Mouse (Mus musculus) cerebellum, adult 2 months (tissue): ENCODE measurements around the gene Col8a2. TPM values are rescaled to one million over a fixed set of nuclear protein-coding genes. Genes with fewer than 3 reads are reported as not detected.
A peak's percentile ranks its signal among the peaks of the same experiment; 100 is the strongest.

Experiments
- DNase-seq, 2 experiments: peaks; one replicate each; pipeline ENCODE4 v3.0.0; 2021
- H3K27ac ChIP-seq: fragments of 200-500 bp; 2 replicates; pipeline ENCODE4 v1.5.1; 2012; ENCODE audit warnings: low read length, control low read depth, inconsistent platforms; ENCODE audit not compliant: insufficient read depth
- H3K27me3 ChIP-seq: fragments of 200-500 bp; 2 replicates; pipeline ENCODE4 v1.6.1; 2012; ENCODE audit warnings: inconsistent platforms, mild to moderate bottlenecking, low read length, moderate library complexity; ENCODE audit not compliant: control insufficient read depth, insufficient read depth
- H3K4me1 ChIP-seq: fragments of 200-500 bp; 2 replicates; pipeline ENCODE4 v1.6.1; 2011; ENCODE audit warnings: low read length; ENCODE audit not compliant: control insufficient read depth, insufficient read depth
- H3K4me3 ChIP-seq: fragments of 200-500 bp; replicated peaks from 2 replicates; pipeline ENCODE3; 2011; ENCODE audit warnings: mild to moderate bottlenecking, low read depth, low read length, control low read depth; ENCODE audit not compliant: insufficient read depth
- CTCF ChIP-seq: fragments of 200-500 bp; IDR thresholded peaks from 2 replicates; pipeline ENCODE4 v1.5.1; 2011; ENCODE audit warnings: low read depth, mild to moderate bottlenecking, control low read depth, low read length, moderate library complexity, borderline replicate concordance; ENCODE audit not compliant: insufficient read depth
- POLR2A ChIP-seq: fragments of 200-500 bp; IDR thresholded peaks from 2 replicates; pipeline ENCODE4 v1.6.1; 2011; ENCODE audit warnings: low read length, control low read depth, borderline replicate concordance; ENCODE audit not compliant: insufficient read depth
- WGBS: fragments of 180-500 bp; shearing (Covaris S2); methylation state at CpG from one replicate; pipeline ENCODE4 v1.1.7; 2018; 5-methylcytosine and 5-hydroxymethylcytosine counted together
- polyA plus RNA-seq: library from polyadenylated mRNA; depleted of rRNA; stranded (reverse); fragments of >200 nt; gene quantifications from 2 replicates; pipeline ENCODE4 v1.2.3, GENCODE M21; 2012

Gene Col8a2
- polyA plus RNA-seq, 1 experiment = 0.93 TPM

DNA sequence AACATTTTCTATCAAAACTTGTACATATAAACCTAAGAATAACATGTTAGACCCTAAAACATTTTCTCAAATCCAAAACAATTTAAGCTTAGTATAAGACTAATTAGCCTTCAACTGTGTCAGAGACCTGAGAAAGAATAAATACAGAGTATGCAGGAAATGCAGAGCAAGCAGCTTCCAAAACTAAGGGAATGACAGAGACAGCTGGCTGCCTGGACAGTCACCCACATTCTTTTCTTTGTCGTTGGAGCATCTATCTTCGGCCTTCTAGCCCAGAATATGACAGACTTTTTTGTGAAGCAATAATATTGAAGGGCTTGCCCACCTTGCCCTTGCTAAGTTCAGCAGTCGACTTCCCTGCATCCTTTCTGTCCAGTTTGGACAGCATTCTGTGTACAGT, 17.3 kb upstream of the Col8a2 start:
- DNase-seq = no peak
- no peaks in the 10 kb centered on the region; the same call in 1 of the 2 replicates for H3K4me1 ChIP-seq
- no peaks in the 10 kb centered on the region for H3K27me3 ChIP-seq
- no peak overlapping the region for H3K27ac ChIP-seq
- 48% methylated on average over 3 of the region's 3 CpGs for WGBS
- H3K4me3 ChIP-seq = no peak overlapping the region
- TF ChIP-seq POLR2A = no peak

DNA sequence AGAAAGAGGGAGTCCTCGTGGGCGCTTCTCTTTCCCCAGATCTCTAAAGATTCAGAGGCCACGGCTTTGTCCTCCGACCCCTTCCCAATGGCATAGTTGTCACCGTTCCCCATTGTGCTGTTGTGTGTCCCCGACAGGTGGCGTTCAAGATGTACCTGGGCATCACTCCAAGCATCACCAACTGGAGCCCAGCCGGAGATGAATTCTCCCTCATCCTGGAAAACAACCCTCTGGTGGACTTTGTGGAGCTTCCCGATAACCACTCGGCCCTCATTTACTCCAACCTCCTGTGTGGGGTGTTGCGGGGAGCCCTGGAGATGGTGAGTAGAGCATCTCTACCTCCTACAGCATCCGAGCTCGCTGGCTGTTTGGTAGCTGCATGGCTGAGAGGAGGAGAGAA, 12.8 kb upstream of the Col8a2 start:
- peak; percentile 52; the same call in 1 of the 2 replicates for TF ChIP-seq POLR2A
- peak; percentile 81 for TF ChIP-seq CTCF
- 12% methylated on average over 13 of the region's 13 CpGs for WGBS
- DNase-seq = peak; percentile 92
- Histone ChIP-seq H3K4me1 (peaks cover 18% of the 10 kb centered on the region), H3K27me3 (no peaks in the 10 kb centered on the region), H3K27ac (peak overlapping the region; percentile 86), H3K4me3 (peak overlapping the region; percentile 71)

DNA sequence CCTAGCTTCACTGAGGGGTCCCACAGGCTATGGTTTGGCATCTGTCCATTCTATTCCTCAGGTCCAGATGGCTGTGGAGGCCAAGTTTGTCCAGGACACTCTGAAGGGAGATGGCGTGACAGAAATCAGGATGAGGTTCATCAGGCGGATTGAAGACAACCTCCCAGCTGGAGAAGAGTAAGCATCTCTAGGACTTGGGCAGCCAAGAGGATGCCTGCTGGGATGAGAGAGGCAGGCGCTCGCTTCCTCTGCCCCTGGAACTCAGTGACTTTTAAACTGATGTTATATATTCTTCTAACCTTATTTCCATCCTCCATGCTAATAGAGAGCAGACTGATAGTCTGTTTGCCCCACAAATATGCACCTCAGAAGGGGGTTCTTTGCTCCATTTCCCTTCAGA, 11.5 kb upstream of the Col8a2 start:
- Histone ChIP-seq H3K4me1 (peaks cover 18% of the 10 kb centered on the region), H3K4me3 (peak overlapping the region; percentile 3), H3K27ac (peak overlapping the region; percentile 99), H3K27me3 (no peaks in the 10 kb centered on the region)
- 6% methylated on average over 4 of the region's 4 CpGs for WGBS
- peak; percentile 62 to 68 for DNase-seq
- no peak for TF ChIP-seq CTCF
- no peak for TF ChIP-seq POLR2A

DNA sequence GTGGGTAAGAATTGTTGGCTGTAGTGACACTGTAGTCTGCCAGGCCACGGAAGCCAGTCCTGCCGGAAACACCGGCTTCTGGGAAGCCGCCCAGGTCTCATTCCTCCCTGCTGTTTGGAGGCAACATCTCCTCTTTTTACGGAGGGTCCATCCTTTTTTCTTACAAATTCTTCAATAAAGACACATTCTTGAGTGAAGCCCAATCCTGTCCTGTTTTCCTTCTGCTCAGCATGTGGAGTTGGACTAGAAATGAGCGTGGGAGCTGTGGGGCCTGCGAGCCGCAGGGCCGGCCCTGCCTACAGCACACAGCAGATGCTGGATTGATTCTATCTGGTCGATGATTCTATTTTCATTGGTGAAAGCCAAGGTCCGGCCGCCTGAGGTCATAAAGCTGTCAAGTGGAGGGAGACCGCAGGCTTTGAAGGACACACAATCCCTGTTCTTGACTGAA, 10.9 kb upstream of the Col8a2 start:
- Histone ChIP-seq H3K4me3 (peak overlapping the region; percentile 24), H3K27me3 (no peaks in the 10 kb centered on the region), H3K27ac (peak overlapping the region; percentile 99), H3K4me1 (peaks cover 18% of the 10 kb centered on the region)
- WGBS = 11% methylated on average over 13 of the region's 13 CpGs
- TF ChIP-seq POLR2A (0 out of 2 replicates have a peak, but pooled peaks have one; percentile 16), CTCF (no peak)
- peak; percentile 82 to 88 for DNase-seq

DNA sequence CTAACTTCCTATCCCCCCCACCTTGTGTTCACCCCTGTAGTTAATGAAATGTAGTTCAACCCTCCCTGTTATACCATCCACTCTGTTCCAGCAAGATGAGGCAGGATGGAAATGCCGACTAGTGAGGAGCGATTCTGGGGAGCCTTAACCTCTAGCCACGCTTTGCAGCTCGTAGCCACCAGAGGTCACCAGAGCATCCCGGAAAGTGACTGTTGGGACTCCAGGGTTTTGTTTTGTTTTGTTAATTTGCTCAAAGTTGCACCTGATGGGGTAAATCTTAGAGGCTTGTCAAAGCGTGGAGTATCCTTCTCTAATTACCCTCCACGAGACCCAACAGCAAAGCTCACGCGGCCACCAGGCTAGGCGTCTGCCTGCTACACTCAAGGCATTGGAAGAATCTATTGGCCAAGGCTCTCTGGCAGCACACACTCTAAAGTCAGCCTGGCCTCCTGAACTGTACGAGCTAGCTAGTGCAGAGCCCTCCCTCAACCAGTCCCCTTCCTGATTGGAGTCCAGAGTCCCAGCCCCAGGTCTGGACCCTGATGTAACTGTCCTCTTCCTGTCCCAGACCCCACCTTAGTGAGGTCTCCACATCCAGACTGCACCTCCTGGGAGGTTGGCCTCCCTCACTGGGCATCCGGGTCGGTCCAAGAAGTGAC, 8.6 kb upstream of the Col8a2 start:
- DNase-seq = peak; percentile 69 to 77
- TF ChIP-seq POLR2A (no peak), CTCF (peak; percentile 93)
- no peak overlapping the region for H3K27ac ChIP-seq
- no peak overlapping the region for H3K4me3 ChIP-seq
- no peaks in the 10 kb centered on the region for H3K27me3 ChIP-seq
- peaks cover 18% of the 10 kb centered on the region for H3K4me1 ChIP-seq
- WGBS = 8% methylated on average over 13 of the region's 13 CpGs

- H3K27ac ChIP-seq = no peak overlapping the region
- no peaks in the 10 kb centered on the region for H3K27me3 ChIP-seq
- no peak overlapping the region for H3K4me3 ChIP-seq
- WGBS = 38% methylated on average over 9 of the region's 9 CpGs
- peaks cover 18% of the 10 kb centered on the region for H3K4me1 ChIP-seq
- DNase-seq = peak in 1 of 2 experiments; percentile 30
- TF ChIP-seq POLR2A (no peak), CTCF (no peak)
Observed at GRCm38 (mm10) chr4:126278565-126278915, 8.1 kb upstream of the Col8a2 start.

DNA sequence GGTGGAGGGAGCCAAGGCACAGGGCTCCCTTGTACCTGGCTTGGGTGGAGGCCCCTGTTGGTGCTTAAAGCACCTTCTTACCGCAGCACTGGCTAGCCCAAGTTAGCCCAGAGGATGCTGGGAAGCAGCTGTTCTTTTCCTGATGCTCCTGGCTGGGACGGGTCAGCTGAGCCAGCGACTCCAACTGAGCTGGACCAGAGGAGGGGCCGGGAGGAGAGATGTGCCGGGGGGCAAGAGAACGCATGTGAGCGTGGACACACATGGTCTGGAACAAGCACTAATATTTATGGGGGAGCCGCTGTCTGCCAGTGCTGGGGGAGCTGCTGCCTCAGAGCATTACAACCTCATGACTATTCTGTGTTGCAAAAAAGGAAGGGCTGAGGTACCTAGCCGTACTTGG, 7.6 kb upstream of the Col8a2 start:
- Histone ChIP-seq H3K4me3 (no peak overlapping the region), H3K4me1 (peaks cover 18% of the 10 kb centered on the region), H3K27ac (no peak overlapping the region), H3K27me3 (no peaks in the 10 kb centered on the region)
- DNase-seq = no peak
- 54% methylated on average over 9 of the region's 9 CpGs for WGBS
- no peak for TF ChIP-seq CTCF
- TF ChIP-seq POLR2A = no peak

DNA sequence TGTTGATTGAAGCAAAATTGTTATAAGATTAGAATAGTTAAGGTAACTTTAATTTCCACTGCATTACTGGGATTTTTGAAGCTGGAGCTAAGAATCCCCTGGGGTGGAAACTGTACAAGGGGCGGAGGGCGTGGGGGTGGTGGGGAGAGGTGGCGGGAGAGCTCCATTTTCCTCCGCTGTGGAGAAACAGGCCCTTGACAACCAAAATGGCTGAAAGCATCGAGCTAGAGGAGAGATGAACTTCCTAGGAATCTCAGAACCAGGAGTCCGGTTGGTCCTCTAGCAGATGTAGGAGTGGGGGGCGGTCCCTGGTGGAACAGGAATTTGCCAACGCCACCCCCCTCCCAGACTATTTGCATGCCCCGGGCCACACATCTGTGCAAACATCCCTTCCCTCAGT, 4.9 kb upstream of the Col8a2 start:
- whole genome bisulfite sequencing = 80% methylated on average over 9 of the region's 9 CpGs
- Histone ChIP-seq H3K27ac (no peak overlapping the region), H3K4me1 (peaks cover 13% of the 10 kb centered on the region), H3K27me3 (peaks cover under 1% of the 10 kb centered on the region; the same call in 1 of the 2 replicates), H3K4me3 (no peak overlapping the region)
- TF ChIP-seq CTCF (no peak), POLR2A (no peak)
- no peak for DNase-seq
